Mouse (Mus musculus) kidney, embryonic 15.5 days (tissue): ENCODE results near the gene Pbx1. TPM values are rescaled to one million over a fixed set of nuclear protein-coding genes. Genes with fewer than 3 reads are reported as not detected.

ENCODE experiments used
- ATAC-seq: fragments of 200-750 bp; cut with Nextera tagmentation; replicated peaks from 2 replicates; pipeline ENCODE4 v1.8.0; 2017; ENCODE audit warnings: moderate TSS enrichment; ENCODE audit not compliant: low FRiP score
- H3K27ac ChIP-seq: fragments of 300-500 bp; sonication (generic); 2 replicates; pipeline ENCODE4 v1.5.1; 2015; ENCODE audit warnings: mild to moderate bottlenecking, inconsistent platforms
- H3K27me3 ChIP-seq: fragments of 300-500 bp; sonication (generic); 2 replicates; pipeline ENCODE4 v1.6.1; 2015; ENCODE audit warnings: inconsistent platforms
- H3K36me3 ChIP-seq: fragments of 300-500 bp; sonication (generic); 2 replicates; pipeline ENCODE4 v1.6.1; 2015; ENCODE audit warnings: inconsistent platforms
- H3K4me1 ChIP-seq: fragments of 300-500 bp; sonication (generic); 2 replicates; pipeline ENCODE4 v1.6.1; 2015; ENCODE audit warnings: inconsistent platforms
- H3K4me2 ChIP-seq: fragments of 300-500 bp; sonication (generic); 2 replicates; pipeline ENCODE4 v1.6.1; 2015; ENCODE audit warnings: moderate library complexity, mild to moderate bottlenecking, inconsistent platforms
- H3K4me3 ChIP-seq: fragments of 300-500 bp; sonication (generic); replicated peaks from 2 replicates; pipeline ENCODE4 v1.5.1; 2015; ENCODE audit warnings: mild to moderate bottlenecking, inconsistent platforms
- H3K9ac ChIP-seq: fragments of 300-500 bp; sonication (generic); 2 replicates; pipeline ENCODE4 v1.6.1; 2015; ENCODE audit warnings: mild to moderate bottlenecking, inconsistent platforms
- H3K9me3 ChIP-seq: fragments of 300-500 bp; sonication (generic); replicated peaks from 2 replicates; pipeline ENCODE4 v1.6.1; 2016; ENCODE audit warnings: inconsistent platforms
- WGBS: fragments of 180-500 bp; shearing (Covaris S2); methylation state at CpG from one replicate; pipeline ENCODE4 v1.1.7; 2015; ENCODE audit warnings: mixed read lengths; 5-methylcytosine and 5-hydroxymethylcytosine counted together
- polyA plus RNA-seq: library from polyadenylated mRNA; unstranded; fragments of >200 nt; fragmentation: Nextera tagmentation; extraction: Ambion mirVana; gene quantifications from 2 replicates; pipeline ENCODE4 v1.2.1, GENCODE M21; 2015

Pbx1 gene
- polyA plus RNA-seq, 1 experiment from 2014 or later: 81.9 TPM

DNA sequence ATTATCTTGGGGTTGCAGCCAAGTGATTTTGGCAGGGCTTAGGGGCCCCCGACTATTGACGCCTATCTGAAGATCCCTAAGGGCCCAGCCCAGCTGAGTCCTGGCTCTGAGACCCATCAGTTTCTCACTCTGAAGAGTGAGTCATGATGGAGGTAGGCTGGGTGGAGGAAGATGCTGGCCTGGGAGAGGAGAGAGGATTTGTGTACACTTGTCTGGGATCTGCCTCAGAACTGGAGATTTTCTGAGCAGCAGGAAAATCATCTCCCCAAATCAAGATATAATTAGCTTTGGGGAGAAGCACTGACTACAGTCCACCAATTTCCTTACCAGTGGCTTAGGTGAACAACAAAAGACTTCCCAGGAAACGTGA lies 103.8 kb downstream of the Pbx1 start:
- Histone ChIP-seq H3K27me3 (no peaks in the 10 kb centered on the region), H3K9ac (no peak overlapping the region), H3K36me3 (peaks cover 14% of the 10 kb centered on the region), H3K9me3 (no peaks in the 10 kb centered on the region), H3K4me2 (no peak overlapping the region), H3K27ac (0 out of 2 replicates have a peak overlapping the region, but pooled peaks have one; percentile 2), H3K4me1 (peaks cover 72% of the 10 kb centered on the region), H3K4me3 (no peak overlapping the region)
- no peak for ATAC-seq
- WGBS: 55% methylated on average over 3 of the region's 3 CpGs

GRCm38 (mm10) chr1:168327405-168328235 lies 104.5 kb downstream of the Pbx1 start:
- ATAC-seq: no peak
- no peak overlapping the region for H3K27ac ChIP-seq
- H3K36me3 ChIP-seq: peaks cover 8% of the 10 kb centered on the region; the same call in 1 of the 2 replicates
- 75% methylated on average over 18 of the region's 18 CpGs for WGBS
- H3K4me2 ChIP-seq: no peak overlapping the region
- H3K4me3 ChIP-seq: no peak overlapping the region
- no peaks in the 10 kb centered on the region for H3K9me3 ChIP-seq
- H3K27me3 ChIP-seq: no peaks in the 10 kb centered on the region
- H3K4me1 ChIP-seq: peaks cover 70% of the 10 kb centered on the region
- no peak overlapping the region for H3K9ac ChIP-seq

- no peak overlapping the region for H3K9ac ChIP-seq
- H3K4me2 ChIP-seq: no peak overlapping the region
- H3K4me1 ChIP-seq: peaks cover 64% of the 10 kb centered on the region
- no peaks in the 10 kb centered on the region for H3K27me3 ChIP-seq
- H3K9me3 ChIP-seq: no peaks in the 10 kb centered on the region
- H3K36me3 ChIP-seq: 0 out of 2 replicates have a peak, but pooled peaks cover 7% of the 10 kb centered on the region
- H3K4me3 ChIP-seq: no peak overlapping the region
- ATAC-seq: 0 out of 2 replicates have a peak, but pooled peaks have one; percentile 5
- WGBS: 36% methylated on average over 4 of the region's 4 CpGs
- H3K27ac ChIP-seq: 0 out of 2 replicates have a peak overlapping the region, but pooled peaks have one; percentile 10
Observed at GRCm38 (mm10) chr1:168325786-168326185, 106.3 kb downstream of the Pbx1 start.

DNA sequence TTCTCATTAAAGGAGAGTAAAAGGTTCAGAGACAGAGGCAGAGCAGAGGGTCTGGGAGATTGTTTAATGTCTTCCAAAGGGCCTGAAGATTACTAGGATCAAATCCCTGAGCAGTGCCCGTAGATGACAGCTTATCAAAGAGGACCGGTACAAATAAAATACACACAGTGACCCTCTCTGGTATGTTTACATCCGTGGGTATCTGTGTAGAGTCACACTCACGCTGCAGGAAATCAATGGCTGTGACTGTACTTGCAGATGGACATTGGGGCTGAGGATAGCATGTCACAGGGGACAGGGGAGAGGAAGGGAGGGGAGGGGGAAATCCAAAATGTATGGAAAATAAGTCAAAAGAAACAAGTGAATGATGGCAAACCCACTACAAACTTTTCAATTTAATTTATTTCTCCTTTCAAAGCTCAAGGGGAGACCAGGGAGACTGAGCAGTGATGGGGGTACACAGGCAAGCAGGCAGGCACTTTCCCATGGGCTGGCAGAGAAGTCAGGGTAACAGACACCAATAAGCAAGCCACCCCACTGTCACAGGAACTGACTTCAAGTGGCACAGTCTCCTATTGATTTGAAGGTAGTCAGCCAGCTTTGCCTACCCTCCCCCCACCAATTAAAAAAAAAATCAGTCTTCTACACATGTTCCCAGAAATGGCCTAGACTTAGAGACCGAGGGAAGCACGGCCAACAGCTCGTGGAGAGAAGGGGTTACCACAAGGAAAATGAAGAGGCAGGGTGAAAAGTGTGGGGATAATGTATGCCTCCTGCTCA lies 107.6 kb downstream of the Pbx1 start:
- H3K9me3 ChIP-seq: no peaks in the 10 kb centered on the region
- no peaks in the 10 kb centered on the region for H3K27me3 ChIP-seq
- 0 out of 2 replicates have a peak, but pooled peaks cover 7% of the 10 kb centered on the region for H3K36me3 ChIP-seq
- WGBS: 59% methylated on average over 7 of the region's 7 CpGs
- H3K4me1 ChIP-seq: peaks cover 63% of the 10 kb centered on the region
- H3K9ac ChIP-seq: no peak overlapping the region
- 0 out of 2 replicates have a peak overlapping the region, but pooled peaks have one; percentile 20 for H3K27ac ChIP-seq
- no peak for ATAC-seq
- H3K4me2 ChIP-seq: no peak overlapping the region
- H3K4me3 ChIP-seq: no peak overlapping the region

GRCm38 (mm10) chr1:168323436-168324108 lies 108.5 kb downstream of the Pbx1 start:
- no peak overlapping the region for H3K4me2 ChIP-seq
- no peaks in the 10 kb centered on the region for H3K27me3 ChIP-seq
- no peak for ATAC-seq
- H3K27ac ChIP-seq: no peak overlapping the region
- WGBS: 75% methylated on average over 12 of the region's 12 CpGs
- no peak overlapping the region for H3K4me3 ChIP-seq
- no peak overlapping the region for H3K9ac ChIP-seq
- H3K9me3 ChIP-seq: no peaks in the 10 kb centered on the region
- H3K36me3 ChIP-seq: peaks cover 7% of the 10 kb centered on the region; the same call in 1 of the 2 replicates
- peaks cover 65% of the 10 kb centered on the region for H3K4me1 ChIP-seq

GRCm38 (mm10) chr1:168322892-168323291 lies 109.2 kb downstream of the Pbx1 start:
- no peak for ATAC-seq
- no peaks in the 10 kb centered on the region for H3K9me3 ChIP-seq
- no peak overlapping the region for H3K9ac ChIP-seq
- no peak overlapping the region for H3K27ac ChIP-seq
- 97% methylated on average over 1 of the region's 1 CpGs for WGBS
- no peak overlapping the region for H3K4me3 ChIP-seq
- H3K36me3 ChIP-seq: peaks cover 7% of the 10 kb centered on the region; the same call in 1 of the 2 replicates
- H3K4me2 ChIP-seq: no peak overlapping the region
- H3K27me3 ChIP-seq: no peaks in the 10 kb centered on the region
- H3K4me1 ChIP-seq: peaks cover 60% of the 10 kb centered on the region

- Histone ChIP-seq H3K9ac (no peak overlapping the region), H3K4me1 (peaks cover 36% of the 10 kb centered on the region), H3K27ac (no peak overlapping the region), H3K27me3 (no peaks in the 10 kb centered on the region), H3K36me3 (peaks cover 10% of the 10 kb centered on the region; the same call in 1 of the 2 replicates), H3K4me3 (no peak overlapping the region), H3K9me3 (no peaks in the 10 kb centered on the region), H3K4me2 (no peak overlapping the region)
- WGBS: 44% methylated on average over 5 of the region's 5 CpGs
- no peak for ATAC-seq
Observed at GRCm38 (mm10) chr1:168319695-168320094, 112.4 kb downstream of the Pbx1 start.

GRCm38 (mm10) chr1:168318899-168319469 lies 113.1 kb downstream of the Pbx1 start:
- ATAC-seq: no peak
- Histone ChIP-seq H3K9ac (no peak overlapping the region), H3K4me1 (peaks cover 29% of the 10 kb centered on the region), H3K27me3 (no peaks in the 10 kb centered on the region), H3K9me3 (no peaks in the 10 kb centered on the region), H3K27ac (no peak overlapping the region), H3K4me3 (no peak overlapping the region), H3K36me3 (peaks cover 10% of the 10 kb centered on the region; the same call in 1 of the 2 replicates), H3K4me2 (no peak overlapping the region)
- 44% methylated on average over 13 of the region's 13 CpGs for WGBS

GRCm38 (mm10) chr1:168313772-168314171 lies 118.3 kb downstream of the Pbx1 start:
- H3K9me3 ChIP-seq: no peaks in the 10 kb centered on the region
- no peak overlapping the region for H3K4me3 ChIP-seq
- no peaks in the 10 kb centered on the region for H3K27me3 ChIP-seq
- peaks cover 25% of the 10 kb centered on the region for H3K4me1 ChIP-seq
- H3K4me2 ChIP-seq: no peak overlapping the region
- H3K36me3 ChIP-seq: peaks cover 16% of the 10 kb centered on the region
- no peak overlapping the region for H3K9ac ChIP-seq
- ATAC-seq: no peak
- H3K27ac ChIP-seq: no peak overlapping the region

- H3K4me3 ChIP-seq: no peak overlapping the region
Observed at GRCm38 (mm10) chr1:168312710-168313447, 119.2 kb downstream of the Pbx1 start.

GRCm38 (mm10) chr1:168309101-168309521 lies 123.0 kb downstream of the Pbx1 start:
- no peaks in the 10 kb centered on the region for H3K9me3 ChIP-seq
- H3K9ac ChIP-seq: no peak overlapping the region
- no peak overlapping the region for H3K4me2 ChIP-seq
- H3K4me3 ChIP-seq: no peak overlapping the region
- H3K27me3 ChIP-seq: no peaks in the 10 kb centered on the region
- ATAC-seq: no peak
- H3K27ac ChIP-seq: no peak overlapping the region
- WGBS: 79% methylated on average over 8 of the region's 8 CpGs
- H3K4me1 ChIP-seq: peaks cover 28% of the 10 kb centered on the region
- peaks cover 21% of the 10 kb centered on the region for H3K36me3 ChIP-seq

More at GRCm38 (mm10) chr1:168312710-168313447, 119.2 kb downstream of the Pbx1 start:
- 86% methylated on average over 7 of the region's 7 CpGs for WGBS
- peaks cover 30% of the 10 kb centered on the region for H3K4me1 ChIP-seq
- H3K9me3 ChIP-seq: no peaks in the 10 kb centered on the region
- H3K9ac ChIP-seq: no peak overlapping the region
- no peak overlapping the region for H3K27ac ChIP-seq
- ATAC-seq: peak; percentile 73; the same call in 1 of the 2 replicates
- no peak overlapping the region for H3K4me2 ChIP-seq
- H3K36me3 ChIP-seq: peaks cover 16% of the 10 kb centered on the region
- H3K27me3 ChIP-seq: no peaks in the 10 kb centered on the region
